Mouse (Mus musculus): ENCODE results near the gene Ptpre. TPM values are rescaled to one million over a fixed set of nuclear protein-coding genes. Genes with fewer than 3 reads are reported as not detected.

Ptpre gene
- polyA plus RNA-seq, 1 experiment from 2014 or later = 4.7 TPM

- Histone ChIP-seq H3K4me2 (replicated peaks; ENCODE audit: low read depth) (no peak overlapping the region), H3K9ac (ENCODE audit: low read depth, low read length) (no peak overlapping the region), H3K27ac (ENCODE audit: low read depth, low read length) (no peak overlapping the region), H3K36me3 (ENCODE audit: control insufficient read depth, insufficient read depth) (peaks cover 11% of the 10 kb centered on the region; the same call in 1 of the 2 replicates), H3K27me3 (replicated peaks; ENCODE audit: control insufficient read depth, insufficient read depth, low read length) (no peaks in the 10 kb centered on the region), H3K4me3 (ENCODE audit: low read depth, low read length) (no peak overlapping the region), H3K4me1 (replicated peaks; ENCODE audit: control insufficient read depth, insufficient read depth, low read length) (no peaks in the 10 kb centered on the region), H3K9me3 (ENCODE audit: control insufficient read depth) (no peaks in the 10 kb centered on the region)
- TF ChIP-seq CTCF (IDR thresholded peaks at IDR 0.05; ENCODE audit: low read depth) = no peak
- 65% methylated on average over 4 of the region's 4 CpGs for WGBS
- ATAC-seq = no peak
Measured at GRCm38 (mm10) chr7:135655113-135655512, 117.8 kb downstream of the Ptpre start.

GRCm38 (mm10) chr7:135658150-135658549 lies 120.9 kb downstream of the Ptpre start:
- ATAC-seq = no peak
- Histone ChIP-seq H3K27ac (ENCODE audit: low read depth, low read length) (no peak overlapping the region), H3K9me3 (ENCODE audit: control insufficient read depth) (no peaks in the 10 kb centered on the region), H3K9ac (ENCODE audit: low read depth, low read length) (no peak overlapping the region), H3K36me3 (ENCODE audit: control insufficient read depth, insufficient read depth) (peaks cover 7% of the 10 kb centered on the region; the same call in 1 of the 2 replicates), H3K4me2 (replicated peaks; ENCODE audit: low read depth) (no peak overlapping the region), H3K27me3 (replicated peaks; ENCODE audit: control insufficient read depth, insufficient read depth, low read length) (no peaks in the 10 kb centered on the region), H3K4me3 (ENCODE audit: low read depth, low read length) (no peak overlapping the region), H3K4me1 (replicated peaks; ENCODE audit: control insufficient read depth, insufficient read depth, low read length) (no peaks in the 10 kb centered on the region)
- TF ChIP-seq CTCF (IDR thresholded peaks at IDR 0.05; ENCODE audit: low read depth) = no peak
- 88% methylated on average over 7 of the region's 7 CpGs for WGBS

GRCm38 (mm10) chr7:135659314-135659935 lies 122.1 kb downstream of the Ptpre start:
- 78% methylated on average over 5 of the region's 5 CpGs for WGBS
- no peak overlapping the region for H3K4me2 ChIP-seq (replicated peaks; ENCODE audit: low read depth)
- no peak overlapping the region for H3K27ac ChIP-seq (ENCODE audit: low read depth, low read length)
- no peaks in the 10 kb centered on the region for H3K27me3 ChIP-seq (replicated peaks; ENCODE audit: control insufficient read depth, insufficient read depth, low read length)
- no peak for ATAC-seq
- H3K9me3 ChIP-seq (ENCODE audit: control insufficient read depth) = no peaks in the 10 kb centered on the region
- no peak overlapping the region for H3K9ac ChIP-seq (ENCODE audit: low read depth, low read length)
- TF ChIP-seq CTCF (IDR thresholded peaks at IDR 0.05; ENCODE audit: low read depth) = no peak
- H3K36me3 ChIP-seq (ENCODE audit: control insufficient read depth, insufficient read depth) = peaks cover 7% of the 10 kb centered on the region; the same call in 1 of the 2 replicates
- H3K4me1 ChIP-seq (replicated peaks; ENCODE audit: control insufficient read depth, insufficient read depth, low read length) = no peaks in the 10 kb centered on the region
- no peak overlapping the region for H3K4me3 ChIP-seq (ENCODE audit: low read depth, low read length)

GRCm38 (mm10) chr7:135660314-135660713 lies 123.0 kb downstream of the Ptpre start:
- Histone ChIP-seq H3K9ac (ENCODE audit: low read depth, low read length) (no peak overlapping the region), H3K4me3 (ENCODE audit: low read depth, low read length) (no peak overlapping the region), H3K27ac (ENCODE audit: low read depth, low read length) (no peak overlapping the region), H3K27me3 (replicated peaks; ENCODE audit: control insufficient read depth, insufficient read depth, low read length) (no peaks in the 10 kb centered on the region), H3K4me1 (replicated peaks; ENCODE audit: control insufficient read depth, insufficient read depth, low read length) (no peaks in the 10 kb centered on the region), H3K36me3 (ENCODE audit: control insufficient read depth, insufficient read depth) (peaks cover 7% of the 10 kb centered on the region; the same call in 1 of the 2 replicates), H3K9me3 (ENCODE audit: control insufficient read depth) (no peaks in the 10 kb centered on the region), H3K4me2 (replicated peaks; ENCODE audit: low read depth) (no peak overlapping the region)
- ATAC-seq = no peak
- no peak for TF ChIP-seq CTCF (IDR thresholded peaks at IDR 0.05; ENCODE audit: low read depth)

- Histone ChIP-seq H3K27ac (ENCODE audit: low read depth, low read length) (no peak overlapping the region), H3K9ac (ENCODE audit: low read depth, low read length) (no peak overlapping the region), H3K4me2 (replicated peaks; ENCODE audit: low read depth) (no peak overlapping the region), H3K36me3 (ENCODE audit: control insufficient read depth, insufficient read depth) (peaks cover 7% of the 10 kb centered on the region; the same call in 1 of the 2 replicates), H3K27me3 (replicated peaks; ENCODE audit: control insufficient read depth, insufficient read depth, low read length) (no peaks in the 10 kb centered on the region), H3K4me1 (replicated peaks; ENCODE audit: control insufficient read depth, insufficient read depth, low read length) (no peaks in the 10 kb centered on the region), H3K4me3 (ENCODE audit: low read depth, low read length) (no peak overlapping the region), H3K9me3 (ENCODE audit: control insufficient read depth) (no peaks in the 10 kb centered on the region)
- TF ChIP-seq CTCF (IDR thresholded peaks at IDR 0.05; ENCODE audit: low read depth) = no peak
- ATAC-seq = no peak
- WGBS = 81% methylated on average over 7 of the region's 7 CpGs
Measured at GRCm38 (mm10) chr7:135664211-135664610, 126.9 kb downstream of the Ptpre start.

DNA sequence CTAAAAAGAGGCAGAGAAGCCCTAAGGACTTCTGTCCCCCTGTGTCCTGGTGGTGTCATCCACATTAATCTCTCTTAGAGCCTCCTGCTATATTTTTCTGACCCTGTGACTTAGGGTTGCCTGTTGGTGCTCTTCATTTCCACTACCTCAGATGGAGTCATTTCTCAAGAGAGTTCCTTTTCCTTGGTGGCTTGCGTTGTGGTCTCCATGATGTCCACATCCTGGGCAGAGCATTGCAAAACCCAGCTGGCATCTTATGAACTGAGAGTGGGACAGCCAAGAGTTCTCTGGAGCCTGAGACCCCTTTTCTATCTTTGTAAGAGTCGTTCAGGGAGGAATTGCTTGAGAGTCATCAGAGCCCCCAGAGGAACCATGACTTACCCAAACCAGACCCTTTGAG lies 129.0 kb downstream of the Ptpre start:
- H3K4me1 ChIP-seq (replicated peaks; ENCODE audit: control insufficient read depth, insufficient read depth, low read length) = no peaks in the 10 kb centered on the region
- H3K27me3 ChIP-seq (replicated peaks; ENCODE audit: control insufficient read depth, insufficient read depth, low read length) = no peaks in the 10 kb centered on the region
- H3K9ac ChIP-seq (ENCODE audit: low read depth, low read length) = no peak overlapping the region
- no peak for ATAC-seq
- 83% methylated on average over 2 of the region's 2 CpGs for WGBS
- no peak overlapping the region for H3K4me2 ChIP-seq (replicated peaks; ENCODE audit: low read depth)
- peaks cover 11% of the 10 kb centered on the region; the same call in 1 of the 2 replicates for H3K36me3 ChIP-seq (ENCODE audit: control insufficient read depth, insufficient read depth)
- TF ChIP-seq CTCF (IDR thresholded peaks at IDR 0.05; ENCODE audit: low read depth) = no peak
- no peak overlapping the region for H3K4me3 ChIP-seq (ENCODE audit: low read depth, low read length)
- H3K27ac ChIP-seq (ENCODE audit: low read depth, low read length) = no peak overlapping the region
- no peaks in the 10 kb centered on the region for H3K9me3 ChIP-seq (ENCODE audit: control insufficient read depth)

Measured in intestine, postnatal 0 days (tissue).